Mouse (Mus musculus): ENCODE data around the gene Trim10.

The Trim10 gene

DNA sequence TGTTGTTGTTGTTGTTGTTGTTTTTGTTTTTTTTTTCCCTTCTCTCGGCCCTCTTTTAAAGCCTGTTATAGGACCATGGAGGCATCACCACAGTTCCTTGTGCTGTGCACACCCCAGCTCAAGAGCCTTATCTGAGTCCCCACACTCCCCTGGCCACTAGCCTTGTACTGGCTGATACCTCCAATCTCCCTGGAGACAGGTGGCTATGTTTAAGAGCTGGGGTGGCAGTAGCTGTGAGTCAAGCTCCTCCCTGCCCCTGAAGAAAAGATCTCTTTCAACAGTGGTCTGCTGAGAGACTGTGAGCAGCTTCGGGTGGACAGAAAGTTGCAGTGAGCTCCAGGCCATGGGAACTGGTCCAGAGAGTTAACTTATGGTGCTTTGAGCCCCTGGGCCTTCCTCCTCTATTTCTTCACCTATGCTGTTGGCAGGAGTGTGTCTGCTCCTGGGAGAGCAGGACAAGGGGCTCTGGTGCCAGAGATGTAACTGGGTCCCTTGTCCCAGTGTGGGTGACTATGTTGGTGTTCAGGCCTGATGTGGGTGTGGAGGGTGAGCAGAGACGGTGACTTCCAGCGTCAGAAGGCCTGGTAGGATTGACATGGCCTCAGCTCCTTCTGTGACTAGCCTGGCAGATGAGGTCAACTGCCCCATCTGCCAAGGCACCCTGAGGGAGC lies at the start of gene Trim10:
Trim10 (plus strand) TSS at position 291 of the 671 bp plus-strand sequence.
- no peak for DNase-seq (ENCODE audit: low read depth, low spot score)

DNA sequence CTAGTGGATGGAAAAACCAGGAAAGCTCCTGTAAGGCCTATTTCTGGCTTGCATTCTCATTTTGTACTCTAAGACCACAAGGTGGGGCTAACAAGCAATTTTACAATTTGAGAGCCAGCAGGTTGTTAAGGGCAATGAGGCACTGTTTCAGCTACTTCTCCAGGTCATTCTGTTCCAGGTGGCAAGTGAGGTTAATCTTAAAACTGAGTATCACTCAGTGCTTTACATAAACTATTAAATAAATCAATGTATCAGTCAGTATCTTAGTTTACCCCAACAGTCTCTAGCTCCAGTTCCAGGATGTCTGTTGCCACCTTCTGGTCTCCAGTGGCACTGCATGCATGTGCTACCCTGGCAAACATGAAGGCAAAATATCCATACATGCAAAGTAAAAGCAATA lies 45.4 kb upstream of the Trim10 start:
- DNase-seq (ENCODE audit: low read depth, low spot score): peak; percentile 67

DNA sequence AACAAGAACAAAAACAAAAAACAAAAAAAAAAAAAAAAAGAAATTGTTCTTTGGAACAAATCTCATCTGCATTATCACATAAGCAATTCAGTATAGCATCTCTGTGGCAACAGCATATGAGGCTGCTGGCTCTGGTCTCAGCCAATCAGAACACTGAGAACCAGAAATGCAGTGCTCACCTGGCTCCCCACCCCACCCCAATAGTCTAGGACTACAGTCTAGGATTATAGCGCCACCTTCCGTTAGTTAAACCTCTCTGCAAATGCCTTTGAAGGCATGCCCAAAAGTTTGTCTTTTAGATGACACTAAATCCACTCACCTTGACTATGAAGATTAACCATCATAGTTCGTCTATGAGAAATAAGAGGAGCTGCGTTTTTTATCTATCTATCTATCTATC lies 43.8 kb upstream of the Trim10 start:
- DNase-seq (ENCODE audit: low read depth, low spot score): peak; percentile 52

DNA sequence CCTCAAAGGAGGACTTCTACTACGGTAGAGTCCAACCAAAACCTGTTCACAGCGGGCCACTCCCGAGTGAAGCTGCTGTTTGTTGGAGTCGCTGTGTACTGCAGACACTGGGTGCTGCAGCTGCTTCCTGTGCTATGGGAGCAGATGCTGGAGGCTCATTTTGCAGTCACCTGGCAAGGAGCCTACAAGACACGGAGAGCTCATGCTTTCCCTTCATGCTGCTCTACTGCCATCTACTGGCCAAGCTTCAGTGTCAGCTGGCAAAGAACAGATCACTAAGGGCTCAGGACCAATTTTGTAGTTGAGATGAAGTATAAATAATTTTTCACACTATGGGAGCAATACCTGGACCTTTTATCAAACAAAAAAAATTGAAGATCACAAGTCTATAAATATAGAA lies 43.4 kb upstream of the Trim10 start:
- DNase-seq (ENCODE audit: low read depth, low spot score): peak; percentile 86

DNA sequence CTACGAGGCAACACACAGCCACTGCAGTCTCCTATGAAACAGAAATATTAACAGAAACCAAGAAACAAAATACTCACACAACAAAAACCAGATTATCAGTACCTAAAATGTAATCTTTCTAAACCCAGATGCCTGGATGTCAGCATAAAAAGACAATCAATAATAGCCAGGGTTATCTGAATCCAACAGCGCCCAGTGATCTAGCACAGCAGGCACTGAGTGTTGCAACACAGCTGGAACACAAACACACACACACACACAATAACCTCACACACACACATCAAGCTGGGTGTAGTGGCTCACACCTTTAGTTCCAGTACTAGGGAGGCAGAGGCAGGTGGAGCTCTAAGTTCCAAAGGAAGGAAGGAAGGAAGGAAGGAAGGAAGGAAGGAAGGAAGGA lies 40.9 kb upstream of the Trim10 start:
- DNase-seq (ENCODE audit: low read depth, low spot score): no peak

DNA sequence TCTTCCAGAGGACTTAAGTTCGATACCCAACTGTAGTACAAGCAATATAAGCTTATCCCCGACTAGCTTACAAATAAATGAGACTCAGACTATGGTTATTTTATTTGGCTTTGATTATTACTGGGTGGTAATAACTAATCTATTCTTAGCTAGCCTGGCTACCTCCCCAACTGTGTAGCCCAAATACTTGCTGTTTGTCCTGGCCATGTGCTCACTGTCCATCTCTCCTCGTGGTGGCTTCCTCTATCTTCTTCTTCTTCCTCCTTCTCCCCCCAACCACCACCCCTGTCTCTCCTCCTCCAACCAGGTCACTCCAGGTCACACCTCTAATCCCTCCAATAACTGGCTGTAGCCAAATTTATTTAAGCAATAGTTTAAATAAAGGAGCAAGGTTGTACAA lies 38.9 kb upstream of the Trim10 start:
- no peak for DNase-seq (ENCODE audit: low read depth, low spot score)

DNA sequence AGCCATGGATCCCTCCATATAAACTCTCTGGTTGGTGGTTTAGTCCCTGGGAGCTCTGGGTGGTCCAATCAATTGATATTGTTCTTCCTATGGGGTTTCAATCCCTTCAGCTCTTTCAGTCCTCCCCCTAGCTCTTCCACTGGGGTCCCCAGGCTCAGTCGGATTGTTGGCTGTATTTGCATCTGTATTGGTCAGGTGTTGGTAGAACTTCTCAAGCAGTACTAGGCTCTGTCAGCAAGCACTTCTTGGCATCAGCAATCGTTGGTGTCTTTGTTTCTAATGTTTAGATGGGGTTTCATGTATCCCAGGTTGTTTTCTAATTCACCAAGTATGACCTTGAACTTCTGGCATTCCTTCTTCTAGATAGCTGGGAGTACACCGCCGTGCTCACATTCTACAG lies 36.7 kb upstream of the Trim10 start:
- peak; percentile 26 for DNase-seq (ENCODE audit: low read depth, low spot score)

DNA sequence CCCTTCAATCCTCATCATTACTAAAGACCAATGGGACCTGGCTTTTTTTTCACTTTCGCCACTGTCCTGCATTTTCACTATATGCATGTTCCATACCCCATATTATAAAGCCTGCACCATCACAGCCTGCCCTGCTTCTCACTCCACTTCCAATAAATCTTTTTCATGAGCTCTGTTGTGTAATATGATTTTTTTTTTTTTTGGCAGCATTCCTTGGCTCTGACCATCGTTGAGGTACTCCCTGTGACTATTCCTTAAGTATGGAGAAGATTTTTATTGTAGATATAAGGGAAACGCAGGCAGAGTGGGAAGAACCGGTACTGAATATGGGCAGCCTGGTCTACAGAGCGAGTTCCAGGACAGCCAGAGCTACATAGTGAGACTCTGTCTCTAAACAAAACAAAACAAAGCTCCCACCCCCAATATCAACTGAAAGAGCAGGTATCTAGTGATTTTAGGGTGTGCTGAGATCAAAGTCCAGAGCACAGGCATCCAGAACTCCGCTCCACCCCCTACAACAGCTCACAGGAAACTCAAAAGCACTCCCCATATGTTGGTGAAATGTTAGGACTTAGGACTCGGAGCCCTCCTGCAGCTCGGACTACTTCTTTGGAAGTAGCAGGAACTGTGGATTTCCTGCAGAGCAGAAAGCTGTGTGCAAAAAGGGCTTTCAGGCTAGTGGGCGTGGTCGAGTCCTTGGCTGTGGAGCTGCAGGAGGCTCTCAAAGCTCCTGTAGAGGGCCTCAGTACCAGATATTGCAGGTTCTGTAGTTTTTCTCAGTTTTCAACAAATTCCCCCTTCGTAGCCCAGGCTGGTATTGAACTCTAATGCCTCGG lies 33.6 kb upstream of the Trim10 start:
- DNase-seq (ENCODE audit: low read depth, low spot score): peak; percentile 89

DNA sequence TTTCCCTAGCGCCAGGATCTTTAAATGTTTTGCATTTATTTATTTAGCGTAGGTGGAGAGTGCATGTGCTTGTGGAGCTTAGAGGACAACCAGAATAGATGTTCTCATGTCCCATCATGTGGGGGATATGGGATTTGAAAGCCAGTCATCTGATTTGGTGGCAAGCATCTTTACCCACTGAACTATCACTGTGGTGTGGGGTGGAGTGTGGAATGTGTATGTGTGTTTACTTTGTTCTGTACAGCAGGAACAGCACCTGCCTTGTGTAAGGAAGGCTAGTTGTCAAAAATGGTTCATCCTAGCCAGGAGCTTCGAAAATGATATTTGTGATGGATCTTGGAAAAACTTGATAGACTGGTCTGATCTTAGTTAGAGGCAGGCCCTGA lies 33.0 kb upstream of the Trim10 start:
- DNase-seq (ENCODE audit: low read depth, low spot score): no peak

DNA sequence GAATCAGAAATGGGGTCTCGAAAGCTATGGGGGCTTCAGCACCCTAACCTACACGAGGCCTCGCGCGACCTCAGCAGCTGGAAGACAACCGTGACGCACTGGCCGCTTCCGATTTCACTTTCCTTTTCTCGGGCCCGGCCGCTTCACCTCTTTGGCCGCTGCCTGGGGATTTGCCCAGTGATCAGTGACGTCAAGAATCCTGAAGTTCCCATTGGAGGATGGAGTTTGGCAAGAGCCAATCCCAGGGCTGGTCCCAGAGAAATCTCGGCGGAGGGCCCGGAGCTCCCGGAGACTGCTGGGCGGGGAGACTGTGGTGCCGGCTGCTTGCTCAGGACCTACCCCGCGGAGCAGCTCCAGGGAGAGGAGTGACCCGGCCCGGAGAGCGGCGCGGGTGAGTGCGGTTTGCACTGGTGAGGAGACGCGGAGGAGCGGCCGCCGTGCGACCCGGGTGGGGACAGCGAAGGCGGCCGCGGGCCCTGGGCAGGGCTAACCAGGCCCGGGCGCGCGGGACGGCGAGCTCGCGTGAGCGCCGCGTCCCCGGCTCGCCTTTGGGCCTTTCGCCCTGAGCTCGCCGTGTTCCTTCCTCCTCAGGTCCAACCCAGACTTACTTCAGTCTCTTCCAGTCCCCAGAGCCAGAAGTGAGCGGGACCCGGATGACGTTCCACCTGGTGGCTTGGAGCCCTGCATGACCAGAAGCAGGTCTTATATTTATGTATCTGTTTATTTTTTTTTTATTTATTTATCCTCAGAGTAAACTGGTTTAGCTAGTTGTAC lies 32.3 kb upstream of the Trim10 start, which contains the start of gene Trim26:
Trim26 (plus strand) TSS at position 261 of the 774 bp plus-strand sequence.
- DNase-seq (ENCODE audit: low read depth, low spot score): peak; percentile 98

DNA sequence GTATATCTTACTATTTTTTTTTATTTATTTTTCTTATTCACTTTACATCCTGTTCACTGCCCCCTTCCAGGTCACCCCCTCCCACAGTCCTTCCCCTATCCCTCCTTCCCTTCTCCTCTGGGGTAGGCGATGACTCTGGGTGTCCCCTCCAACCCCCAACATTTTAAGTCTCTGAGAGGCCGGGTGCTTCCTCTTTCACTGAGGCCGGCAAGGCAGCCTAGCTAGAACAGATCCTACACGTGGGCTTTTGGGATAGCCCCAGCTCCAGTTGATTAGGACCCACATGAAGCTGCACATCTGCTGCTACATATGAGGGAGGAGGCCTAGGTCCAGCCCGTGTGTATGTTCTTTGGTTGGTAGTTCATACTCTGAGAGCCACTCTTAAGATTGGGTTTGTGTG lies 30.4 kb upstream of the Trim10 start:
- DNase-seq (ENCODE audit: low read depth, low spot score): no peak

DNA sequence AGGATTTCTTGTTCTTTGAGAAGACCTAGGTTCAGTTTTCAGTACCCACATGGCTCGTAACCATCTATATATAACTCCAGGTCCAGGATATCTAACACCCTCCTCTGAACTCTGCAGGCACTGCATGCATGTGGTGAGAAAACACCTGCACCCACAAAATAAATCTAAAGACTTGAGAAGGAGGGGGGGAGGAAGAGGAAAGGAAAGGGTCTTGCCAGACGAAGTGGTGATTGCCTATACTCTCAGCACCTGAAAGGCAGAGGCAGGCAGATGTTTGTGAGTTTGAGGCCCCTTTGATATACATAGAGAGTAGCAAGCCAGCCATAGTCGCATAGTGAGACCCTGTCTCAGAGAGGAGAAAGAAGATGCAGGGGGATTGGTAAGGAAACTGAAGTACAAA lies 29.4 kb upstream of the Trim10 start:
- DNase-seq (ENCODE audit: low read depth, low spot score): no peak

DNA sequence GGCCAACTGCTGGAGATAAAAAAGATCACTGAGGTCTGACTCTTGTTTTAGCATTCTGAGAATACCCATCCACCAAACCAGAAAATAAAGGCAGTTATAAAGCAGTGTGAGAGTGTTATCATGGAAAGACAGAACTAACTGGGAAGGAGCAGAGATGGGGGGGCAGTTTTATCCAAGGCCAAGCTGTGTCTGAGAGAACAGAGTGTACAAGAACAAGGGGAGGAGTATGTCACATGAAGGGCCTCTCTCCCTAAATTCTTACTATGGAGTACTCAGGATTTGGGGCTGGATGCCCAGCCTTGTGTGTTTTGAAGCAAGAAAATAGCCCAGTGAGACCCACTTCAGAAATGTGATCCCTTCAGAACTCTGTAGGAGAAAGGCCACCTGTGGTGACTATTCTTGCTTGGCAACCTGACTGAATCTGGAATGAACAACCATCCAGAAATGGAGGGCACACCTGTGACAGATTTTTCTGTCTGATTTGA lies 28.4 kb upstream of the Trim10 start:
- no peak for DNase-seq (ENCODE audit: low read depth, low spot score)

DNA sequence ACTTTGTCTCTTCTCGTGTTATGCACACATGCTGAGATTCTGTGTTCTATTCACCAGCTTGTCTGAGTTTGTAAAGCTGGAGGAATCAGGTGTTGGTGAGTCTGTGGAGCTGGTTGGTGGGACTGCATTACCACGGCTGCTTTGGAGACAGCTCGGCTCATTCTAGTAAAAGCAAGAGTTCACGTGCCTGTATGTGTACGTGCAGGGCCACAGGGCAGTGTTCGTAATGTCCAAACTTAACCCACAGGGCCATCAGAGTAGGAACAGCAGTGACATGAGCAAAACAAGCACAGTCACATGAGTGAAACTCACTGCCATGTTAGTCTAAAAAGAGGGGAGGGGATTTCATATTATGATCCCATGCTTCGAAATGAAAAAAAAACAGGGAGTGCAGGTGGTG lies 25.7 kb upstream of the Trim10 start:
- no peak for DNase-seq (ENCODE audit: low read depth, low spot score)

DNA sequence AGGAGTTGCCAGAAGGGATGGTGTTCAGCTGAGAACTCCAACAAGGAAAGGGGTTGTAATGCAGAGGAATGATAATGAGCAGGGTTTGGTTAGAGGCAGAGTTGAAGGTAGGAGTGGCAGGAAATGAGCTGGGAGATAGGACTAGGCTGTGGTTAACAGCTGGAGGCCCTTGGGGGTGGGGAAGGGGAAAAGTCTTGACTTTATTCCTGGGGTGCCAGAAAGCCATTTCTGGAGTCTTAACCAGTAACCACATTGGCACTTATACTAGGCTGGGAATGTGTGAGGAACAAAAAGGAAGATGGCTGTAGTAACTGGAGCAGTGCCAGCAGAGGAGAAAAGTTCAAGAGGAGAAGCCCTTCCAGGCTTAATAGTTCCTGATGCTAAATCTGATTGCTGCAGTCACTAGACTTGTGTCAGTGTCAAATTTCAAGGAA lies 25.1 kb upstream of the Trim10 start:
- DNase-seq (ENCODE audit: low read depth, low spot score): peak; percentile 82

DNA sequence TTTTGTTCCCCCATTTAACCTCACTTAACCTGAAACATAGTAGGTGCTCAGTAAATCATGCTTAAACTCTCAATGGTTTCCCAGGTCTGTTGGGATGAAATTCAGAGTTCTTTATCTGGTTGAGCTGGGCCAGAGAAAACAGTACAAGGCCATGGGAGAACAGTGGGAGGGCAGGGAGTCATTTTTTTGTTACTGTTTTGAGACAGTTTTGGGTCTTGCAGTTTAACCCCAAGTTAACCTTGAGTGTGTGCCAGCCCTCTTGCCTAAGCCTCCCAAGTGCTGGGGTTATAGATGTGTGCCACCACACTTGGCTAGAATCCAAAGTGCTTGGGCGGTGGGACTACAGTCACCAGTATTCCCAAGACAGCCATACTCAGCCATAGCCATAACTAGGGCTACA lies 24.6 kb upstream of the Trim10 start:
- DNase-seq (ENCODE audit: low read depth, low spot score): no peak

DNA sequence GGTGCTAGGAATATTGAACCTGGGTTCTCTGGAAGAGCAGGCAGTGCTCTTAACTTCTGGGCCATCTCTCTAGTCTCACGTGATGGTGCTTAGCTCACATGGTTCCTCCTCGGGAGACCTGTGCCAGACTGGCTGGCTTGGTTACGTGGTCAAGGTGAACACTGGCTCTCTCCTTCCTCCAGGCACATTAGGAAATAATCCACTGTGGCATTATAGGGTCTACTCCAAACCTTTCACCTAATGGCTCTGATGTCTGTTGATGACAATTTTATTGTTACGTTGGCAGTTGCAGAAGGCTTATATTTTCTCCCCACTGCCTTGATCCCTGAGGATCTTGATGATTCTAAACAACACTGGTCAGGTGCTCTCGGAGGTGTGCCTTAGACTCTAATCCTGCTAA lies 20.5 kb upstream of the Trim10 start:
- no peak for DNase-seq (ENCODE audit: low read depth, low spot score)

DNA sequence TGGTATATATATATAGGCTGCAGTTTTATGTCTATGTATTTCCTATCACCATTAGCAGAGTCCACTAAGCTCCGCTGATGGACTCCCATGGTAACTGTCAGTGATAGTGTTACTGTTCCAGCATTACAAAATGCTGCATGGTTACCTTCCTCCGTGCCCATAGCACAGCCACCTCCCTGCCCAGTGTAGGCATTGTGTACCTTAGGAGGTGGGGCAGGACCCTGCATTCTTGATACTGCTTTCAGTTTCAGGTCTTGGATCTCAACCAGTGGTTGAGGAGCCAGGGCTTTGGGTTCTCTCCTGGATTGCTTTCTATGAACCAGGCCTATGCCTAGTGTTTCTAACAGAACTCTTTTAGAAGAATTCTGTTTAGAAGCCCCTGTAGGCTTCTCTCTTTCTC lies 19.4 kb upstream of the Trim10 start:
- DNase-seq (ENCODE audit: low read depth, low spot score): no peak

DNA sequence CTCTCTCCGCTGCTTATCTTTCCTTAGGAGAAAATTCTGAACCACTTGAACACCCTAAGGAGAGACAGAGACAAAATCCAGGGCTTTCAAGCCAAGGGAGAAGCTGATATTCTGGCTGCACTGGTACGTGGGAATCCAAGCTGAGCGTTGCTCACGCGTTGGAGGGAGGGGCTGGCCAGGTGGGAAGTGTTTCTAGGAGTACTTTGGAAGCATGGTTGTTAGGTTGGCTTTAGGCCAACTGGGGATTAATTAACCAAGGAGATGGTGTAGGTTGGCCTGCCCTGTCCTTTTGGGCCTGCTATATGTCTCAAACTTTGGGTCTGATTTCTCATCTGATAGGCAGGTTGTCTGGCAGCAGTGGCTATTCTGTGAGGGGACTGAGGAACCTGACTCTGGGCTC lies 18.2 kb upstream of the Trim10 start:
- DNase-seq (ENCODE audit: low read depth, low spot score): no peak

DNA sequence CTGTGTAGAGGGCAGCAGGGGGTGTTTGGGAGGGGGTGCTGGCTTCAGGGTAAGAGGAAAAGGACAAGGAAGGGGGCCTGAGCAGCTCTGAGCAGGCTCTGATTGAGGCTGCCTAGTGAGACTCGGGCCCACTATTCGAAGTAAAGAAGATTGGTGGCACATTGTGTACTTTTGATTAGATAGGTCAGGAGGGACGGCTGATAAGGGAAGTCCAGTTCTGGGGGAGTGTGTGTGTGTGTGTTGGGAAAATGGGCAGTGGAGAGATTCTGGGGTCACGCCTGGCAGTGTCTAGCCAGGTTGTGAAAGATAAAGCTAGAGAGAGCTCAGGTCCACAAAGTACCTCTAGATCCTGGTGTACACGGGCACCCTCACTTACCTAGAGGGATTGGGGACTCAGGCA lies 17.7 kb upstream of the Trim10 start:
- no peak for DNase-seq (ENCODE audit: low read depth, low spot score)

DNA sequence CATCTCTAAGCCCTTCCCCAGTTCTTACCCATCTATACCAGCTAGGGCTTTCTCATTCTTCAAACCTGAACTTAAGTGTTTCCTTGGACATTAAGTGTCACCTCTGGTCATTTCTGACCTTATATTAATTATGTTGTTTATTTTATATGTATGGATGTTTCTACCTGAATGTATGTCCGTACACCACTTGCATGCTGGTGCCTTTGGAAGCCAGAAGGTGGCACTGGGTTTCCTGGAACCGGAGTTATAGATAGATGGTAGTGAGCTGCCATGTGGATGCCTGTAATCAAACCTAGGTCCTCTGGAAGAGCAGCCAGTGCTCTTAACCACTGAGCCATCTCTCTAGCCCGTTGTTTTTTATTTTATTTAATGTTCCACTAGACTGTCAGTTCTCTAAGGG lies 13.9 kb upstream of the Trim10 start:
- DNase-seq (ENCODE audit: low read depth, low spot score): no peak

DNA sequence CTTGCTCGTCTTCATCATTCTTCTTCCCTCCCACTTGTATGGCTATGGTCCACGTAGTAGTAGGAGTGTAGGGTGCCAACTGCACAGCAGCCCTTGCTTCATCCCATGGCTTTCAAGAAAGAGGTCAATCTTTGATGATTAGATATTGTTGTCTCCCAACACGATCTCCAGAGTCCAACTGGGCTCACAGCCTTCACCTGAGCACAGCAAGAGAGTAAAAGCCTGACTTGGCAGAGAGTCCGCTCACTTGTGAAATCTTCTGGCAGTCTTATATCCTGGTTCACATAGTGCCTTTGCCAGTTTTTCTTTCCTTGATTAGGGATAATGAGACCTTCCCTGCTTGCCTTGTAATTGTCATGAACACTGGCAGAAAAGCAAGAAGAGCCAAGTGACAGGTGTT lies 13.1 kb upstream of the Trim10 start:
- DNase-seq (ENCODE audit: low read depth, low spot score): no peak

Data from ZHBTc4 (cell line).